Mouse (Mus musculus) kidney, postnatal 0 days (tissue): ENCODE data around the gene Olfr1222. TPM values are rescaled to one million over a fixed set of nuclear protein-coding genes. Genes with fewer than 3 reads are reported as not detected.
"Not testable (repeated sequence)": the region's sequence is repeated elsewhere in the genome, so short reads cannot be mapped to it uniquely, and the experiment has no call there.

ENCODE experiments used
- ATAC-seq: fragments of 200-750 bp; cut with Nextera tagmentation; replicated peaks from 2 replicates; pipeline ENCODE4 v1.8.0; 2017; ENCODE audit warnings: low read depth, moderate number of reproducible peaks, moderate TSS enrichment, moderate library complexity; ENCODE audit not compliant: low FRiP score
- DNase-seq: peaks from one replicate; pipeline ENCODE4 v3.0.0-alpha.2; 2016; ENCODE audit warnings: low spot score
- H3K27ac ChIP-seq: fragments of 300-500 bp; sonication (generic); 2 replicates; pipeline ENCODE4 v1.5.1; 2014; ENCODE audit warnings: mild to moderate bottlenecking
- H3K27me3 ChIP-seq: fragments of 300-500 bp; sonication (generic); 2 replicates; pipeline ENCODE4 v1.6.1; 2014; ENCODE audit warnings: low read length, mixed read lengths; ENCODE audit not compliant: insufficient read depth
- H3K36me3 ChIP-seq: fragments of 300-500 bp; sonication (generic); 2 replicates; pipeline ENCODE4 v1.6.1; 2014; ENCODE audit warnings: low read length, mixed read lengths; ENCODE audit not compliant: insufficient read depth
- H3K4me1 ChIP-seq: fragments of 300-500 bp; sonication (generic); replicated peaks from 2 replicates; pipeline ENCODE4 v1.6.1; 2014; ENCODE audit warnings: antibody characterized with exemption, low read length, mixed read lengths; ENCODE audit not compliant: insufficient read depth
- H3K4me2 ChIP-seq: fragments of 300-500 bp; sonication (generic); 2 replicates; pipeline ENCODE4 v1.6.1; 2014; ENCODE audit warnings: mild to moderate bottlenecking, low read length, moderate library complexity, mixed read lengths
- H3K4me3 ChIP-seq: fragments of 300-500 bp; sonication (generic); replicated peaks from 2 replicates; pipeline ENCODE4 v1.5.1; 2014; ENCODE audit warnings: low read depth, low read length
- H3K9ac ChIP-seq: fragments of 300-500 bp; sonication (generic); 2 replicates; pipeline ENCODE4 v1.6.1; 2014; ENCODE audit warnings: low read depth, low read length
- H3K9me3 ChIP-seq: fragments of 300-500 bp; sonication (generic); replicated peaks from 2 replicates; pipeline ENCODE4 v1.6.1; 2016; ENCODE audit warnings: low read length, inconsistent platforms, mixed read lengths
- CTCF ChIP-seq: IDR thresholded peaks from 2 replicates; pipeline ENCODE4 v1.5.1; 2016; ENCODE audit warnings: antibody characterized with exemption, low read depth, mild to moderate bottlenecking, moderate library complexity
- WGBS: fragments of 180-500 bp; shearing (Covaris S2); extraction: QIAGEN DNeasy Blood & Tissue Kit; methylation state at CpG from one replicate; pipeline ENCODE4 v1.1.7; 2014; 5-methylcytosine and 5-hydroxymethylcytosine counted together
- polyA plus RNA-seq: library from polyadenylated mRNA; unstranded; fragments of >200 nt; fragmentation: Nextera tagmentation; extraction: Ambion mirVana; gene quantifications from 2 replicates; pipeline ENCODE4 v1.2.1, GENCODE M21; 2015

Olfr1222 gene
- not detected in 2 replicates for polyA plus RNA-seq

- no peak within 1 kb of the TSS for H3K27ac ChIP-seq
- no peak for ATAC-seq
- 76% methylated on average over 3 of the region's 3 CpGs for WGBS
- H3K27me3 ChIP-seq: no peaks in the 10 kb centered on the region
- H3K9ac ChIP-seq: no peak within 1 kb of the TSS
- H3K4me3 ChIP-seq: no peak within 1 kb of the TSS
- no peak within 1 kb of the TSS for H3K4me2 ChIP-seq
- no peaks in the 10 kb centered on the region for H3K4me1 ChIP-seq
- no peaks in the 10 kb centered on the region for H3K9me3 ChIP-seq
- no peaks in the 10 kb centered on the region for H3K36me3 ChIP-seq
- no peak for TF ChIP-seq CTCF
- DNase-seq: no peak
These were observed at the start of gene Olfr1222 for GRCm38 (mm10) chr2:89132954-89133353. Gene Olfr1222 (minus strand): TSS chr2:89133054.

GRCm38 (mm10) chr2:89174569-89174968 is 41.7 kb upstream of the Olfr1222 start, which contains the start of gene Olfr1225:
Gene Olfr1225 (minus strand): TSS chr2:89174669.
- no peaks in the 10 kb centered on the region for H3K27me3 ChIP-seq
- no peak for ATAC-seq
- H3K4me2 ChIP-seq: no peak within 1 kb of the TSS
- no peaks in the 10 kb centered on the region for H3K4me1 ChIP-seq
- no peak within 1 kb of the TSS for H3K27ac ChIP-seq
- no peaks in the 10 kb centered on the region for H3K9me3 ChIP-seq
- H3K36me3 ChIP-seq: no peaks in the 10 kb centered on the region
- H3K4me3 ChIP-seq: no peak within 1 kb of the TSS
- no peak for DNase-seq
- H3K9ac ChIP-seq: no peak within 1 kb of the TSS
- TF ChIP-seq CTCF: no peak
- 89% methylated on average over 1 of the region's 1 CpGs for WGBS

GRCm38 (mm10) chr2:89164711-89165110 is 31.9 kb upstream of the Olfr1222 start:
- H3K9me3 ChIP-seq, H3K36me3 ChIP-seq, H3K4me3 ChIP-seq, H3K27me3 ChIP-seq, H3K4me1 ChIP-seq, H3K27ac ChIP-seq, H3K4me2 ChIP-seq, H3K9ac ChIP-seq, ATAC-seq, DNase-seq: not testable (repeated sequence)
- 91% methylated on average over 4 of the region's 4 CpGs for WGBS

- 92% methylated on average over 8 of the region's 8 CpGs for WGBS
- not testable (repeated sequence) for ATAC-seq, H3K4me1 ChIP-seq, H3K4me3 ChIP-seq, H3K9ac ChIP-seq, H3K4me2 ChIP-seq, H3K9me3 ChIP-seq, H3K36me3 ChIP-seq, H3K27me3 ChIP-seq, H3K27ac ChIP-seq, DNase-seq
These were observed 31.1 kb upstream of the Olfr1222 start, which contains the start of gene Olfr1224-ps1 for GRCm38 (mm10) chr2:89163991-89164390. Gene Olfr1224-ps1 (minus strand): TSS chr2:89164091.

- Histone ChIP-seq H3K36me3 (no peaks in the 10 kb centered on the region), H3K27ac (no peak within 1 kb of the TSS), H3K4me2 (no peak within 1 kb of the TSS), H3K4me3 (no peak within 1 kb of the TSS), H3K4me1 (no peaks in the 10 kb centered on the region), H3K9ac (no peak within 1 kb of the TSS), H3K27me3 (no peaks in the 10 kb centered on the region), H3K9me3 (no peaks in the 10 kb centered on the region)
- no peak for ATAC-seq
- no peak for DNase-seq
- WGBS: 81% methylated on average over 1 of the region's 1 CpGs
- TF ChIP-seq CTCF: no peak
These were observed 18.6 kb upstream of the Olfr1222 start, which contains the start of gene Olfr1223 for GRCm38 (mm10) chr2:89151460-89151859. Gene Olfr1223 (minus strand): TSS chr2:89151560.

- no peak for ATAC-seq
- no peak for TF ChIP-seq CTCF
- Histone ChIP-seq H3K36me3 (no peaks in the 10 kb centered on the region), H3K27me3 (no peaks in the 10 kb centered on the region), H3K4me2 (no peak within 1 kb of the TSS), H3K9ac (no peak within 1 kb of the TSS), H3K4me3 (no peak within 1 kb of the TSS), H3K27ac (no peak within 1 kb of the TSS), H3K9me3 (no peaks in the 10 kb centered on the region), H3K4me1 (no peaks in the 10 kb centered on the region)
- no peak for DNase-seq
- 95% methylated on average over 2 of the region's 2 CpGs for WGBS
These were observed 15.7 kb downstream of the Olfr1222 start, which contains the start of gene Olfr1221 for GRCm38 (mm10) chr2:89117183-89117582. Gene Olfr1221 (minus strand): TSS chr2:89117283.

- ATAC-seq: no peak
- Histone ChIP-seq H3K9ac (no peak within 1 kb of the TSS), H3K27ac (no peak within 1 kb of the TSS), H3K4me2 (no peak within 1 kb of the TSS), H3K36me3 (no peaks in the 10 kb centered on the region), H3K9me3 (no peaks in the 10 kb centered on the region), H3K4me3 (no peak within 1 kb of the TSS), H3K27me3 (no peaks in the 10 kb centered on the region), H3K4me1 (no peaks in the 10 kb centered on the region)
- WGBS: 74% methylated on average over 3 of the region's 3 CpGs
- no peak for TF ChIP-seq CTCF
- DNase-seq: no peak
These were observed 26.1 kb downstream of the Olfr1222 start, which contains the start of gene Olfr1220 for GRCm38 (mm10) chr2:89106735-89107134. Gene Olfr1220 (minus strand): TSS chr2:89106835.
